Mouse (Mus musculus): Measurements from ENCODE around the gene Sox12. TPM values are rescaled to one million over a fixed set of nuclear protein-coding genes. Genes with fewer than 3 reads are reported as not detected.
"Not testable (repeated sequence)": the region's sequence is repeated elsewhere in the genome, so short reads cannot be mapped to it uniquely, and the experiment has no call there.

The Sox12 gene
- polyA plus RNA-seq, 1 experiment from 2014 or later = 17.8 TPM

GRCm38 (mm10) chr2:152372104-152372503 is 25.8 kb downstream of the Sox12 start:
- no peak for ATAC-seq (ENCODE audit: low FRiP score)
- H3K4me1 ChIP-seq (ENCODE audit: control insufficient read depth, insufficient read depth, low read length) = peaks cover 14% of the 10 kb centered on the region
- no peak overlapping the region for H3K27ac ChIP-seq (ENCODE audit: low read depth, low read length)
- H3K36me3 ChIP-seq (ENCODE audit: control insufficient read depth, insufficient read depth, low read length) = no peaks in the 10 kb centered on the region
- H3K9ac ChIP-seq (ENCODE audit: low read length) = no peak overlapping the region
- H3K4me3 ChIP-seq (ENCODE audit: low read depth, low read length) = no peak overlapping the region
- DNase-seq (ENCODE audit: low spot score, missing footprints) = no peak
- H3K9me3 ChIP-seq (ENCODE audit: control insufficient read depth, low read length) = no peaks in the 10 kb centered on the region
- H3K4me2 ChIP-seq = no peak overlapping the region
- WGBS = 91% methylated on average over 7 of the region's 7 CpGs
- H3K27me3 ChIP-seq (ENCODE audit: control insufficient read depth, insufficient read depth, low read length) = peaks cover 5% of the 10 kb centered on the region; the same call in 1 of the 2 replicates

GRCm38 (mm10) chr2:152368532-152369140 is 29.2 kb downstream of the Sox12 start:
- Histone ChIP-seq H3K27me3 (ENCODE audit: control insufficient read depth, insufficient read depth, low read length) (no peaks in the 10 kb centered on the region), H3K9ac (ENCODE audit: low read length) (no peak overlapping the region), H3K4me2 (no peak overlapping the region), H3K4me1 (ENCODE audit: control insufficient read depth, insufficient read depth, low read length) (no peaks in the 10 kb centered on the region), H3K27ac (ENCODE audit: low read depth, low read length) (no peak overlapping the region), H3K36me3 (ENCODE audit: control insufficient read depth, insufficient read depth, low read length) (no peaks in the 10 kb centered on the region), H3K4me3 (ENCODE audit: low read depth, low read length) (no peak overlapping the region), H3K9me3 (ENCODE audit: control insufficient read depth, low read length) (no peaks in the 10 kb centered on the region)
- ATAC-seq (ENCODE audit: low FRiP score) (peak; percentile 59; the same call in 1 of the 2 replicates), DNase-seq (ENCODE audit: low spot score, missing footprints) (peak; percentile 90)
- 30% methylated on average over 14 of the region's 14 CpGs for WGBS

GRCm38 (mm10) chr2:152367917-152368316 is 29.9 kb downstream of the Sox12 start:
- WGBS = 86% methylated on average over 5 of the region's 5 CpGs
- H3K4me2 ChIP-seq = no peak overlapping the region
- H3K9ac ChIP-seq (ENCODE audit: low read length) = no peak overlapping the region
- H3K4me3 ChIP-seq (ENCODE audit: low read depth, low read length) = no peak overlapping the region
- no peaks in the 10 kb centered on the region for H3K36me3 ChIP-seq (ENCODE audit: control insufficient read depth, insufficient read depth, low read length)
- DNase-seq (ENCODE audit: low spot score, missing footprints) = no peak
- no peak overlapping the region for H3K27ac ChIP-seq (ENCODE audit: low read depth, low read length)
- no peaks in the 10 kb centered on the region for H3K4me1 ChIP-seq (ENCODE audit: control insufficient read depth, insufficient read depth, low read length)
- H3K27me3 ChIP-seq (ENCODE audit: control insufficient read depth, insufficient read depth, low read length) = no peaks in the 10 kb centered on the region
- no peak for ATAC-seq (ENCODE audit: low FRiP score)
- no peaks in the 10 kb centered on the region for H3K9me3 ChIP-seq (ENCODE audit: control insufficient read depth, low read length)

- DNase-seq (ENCODE audit: low spot score, missing footprints) = peak; percentile 96
- peak; percentile 83 for ATAC-seq (ENCODE audit: low FRiP score)
- no peaks in the 10 kb centered on the region for H3K9me3 ChIP-seq (ENCODE audit: control insufficient read depth, low read length)
- H3K4me3 ChIP-seq (ENCODE audit: low read depth, low read length) = no peak overlapping the region
- no peak overlapping the region for H3K27ac ChIP-seq (ENCODE audit: low read depth, low read length)
- H3K36me3 ChIP-seq (ENCODE audit: control insufficient read depth, insufficient read depth, low read length) = no peaks in the 10 kb centered on the region
- H3K4me1 ChIP-seq (ENCODE audit: control insufficient read depth, insufficient read depth, low read length) = no peaks in the 10 kb centered on the region
- WGBS = 13% methylated on average over 17 of the region's 17 CpGs
- H3K9ac ChIP-seq (ENCODE audit: low read length) = peak overlapping the region; percentile 28; the same call in 1 of the 2 replicates
- H3K4me2 ChIP-seq = peak overlapping the region; percentile 24; the same call in 1 of the 2 replicates
- H3K27me3 ChIP-seq (ENCODE audit: control insufficient read depth, insufficient read depth, low read length) = no peaks in the 10 kb centered on the region
Measured at GRCm38 (mm10) chr2:152363245-152364147, 34.4 kb downstream of the Sox12 start.

- H3K9ac ChIP-seq (ENCODE audit: low read length) = no peak overlapping the region
- DNase-seq (ENCODE audit: low spot score, missing footprints) (no peak), ATAC-seq (ENCODE audit: low FRiP score) (no peak)
- H3K9me3 ChIP-seq (ENCODE audit: control insufficient read depth, low read length) = no peaks in the 10 kb centered on the region
- no peaks in the 10 kb centered on the region for H3K4me1 ChIP-seq (ENCODE audit: control insufficient read depth, insufficient read depth, low read length)
- no peak overlapping the region for H3K27ac ChIP-seq (ENCODE audit: low read depth, low read length)
- H3K4me2 ChIP-seq = no peak overlapping the region
- 87% methylated on average over 8 of the region's 8 CpGs for WGBS
- H3K36me3 ChIP-seq (ENCODE audit: control insufficient read depth, insufficient read depth, low read length) = no peaks in the 10 kb centered on the region
- H3K27me3 ChIP-seq (ENCODE audit: control insufficient read depth, insufficient read depth, low read length) = no peaks in the 10 kb centered on the region
- H3K4me3 ChIP-seq (ENCODE audit: low read depth, low read length) = no peak overlapping the region
Measured at GRCm38 (mm10) chr2:152361193-152361592, 36.7 kb downstream of the Sox12 start.

GRCm38 (mm10) chr2:152360271-152360775 is 37.5 kb downstream of the Sox12 start:
- 59% methylated on average over 7 of the region's 7 CpGs for WGBS
- no peaks in the 10 kb centered on the region for H3K27me3 ChIP-seq (ENCODE audit: control insufficient read depth, insufficient read depth, low read length)
- no peak for ATAC-seq (ENCODE audit: low FRiP score)

GRCm38 (mm10) chr2:152359616-152360015 is 38.2 kb downstream of the Sox12 start:
- Histone ChIP-seq H3K27ac (ENCODE audit: low read depth, low read length) (no peak overlapping the region), H3K9me3 (ENCODE audit: control insufficient read depth, low read length) (no peaks in the 10 kb centered on the region), H3K4me2 (no peak overlapping the region), H3K36me3 (ENCODE audit: control insufficient read depth, insufficient read depth, low read length) (no peaks in the 10 kb centered on the region), H3K9ac (ENCODE audit: low read length) (no peak overlapping the region), H3K4me1 (ENCODE audit: control insufficient read depth, insufficient read depth, low read length) (no peaks in the 10 kb centered on the region), H3K4me3 (ENCODE audit: low read depth, low read length) (no peak overlapping the region), H3K27me3 (ENCODE audit: control insufficient read depth, insufficient read depth, low read length) (no peaks in the 10 kb centered on the region)
- ATAC-seq (ENCODE audit: low FRiP score) = no peak
- DNase-seq (ENCODE audit: low spot score, missing footprints) = no peak
- 86% methylated on average over 5 of the region's 5 CpGs for WGBS

More at GRCm38 (mm10) chr2:152360271-152360775, 37.5 kb downstream of the Sox12 start:
- Histone ChIP-seq H3K9me3 (ENCODE audit: control insufficient read depth, low read length) (no peaks in the 10 kb centered on the region), H3K27ac (ENCODE audit: low read depth, low read length) (no peak overlapping the region), H3K9ac (ENCODE audit: low read length) (no peak overlapping the region), H3K4me2 (no peak overlapping the region), H3K4me3 (ENCODE audit: low read depth, low read length) (no peak overlapping the region), H3K36me3 (ENCODE audit: control insufficient read depth, insufficient read depth, low read length) (no peaks in the 10 kb centered on the region), H3K4me1 (ENCODE audit: control insufficient read depth, insufficient read depth, low read length) (no peaks in the 10 kb centered on the region)
- DNase-seq (ENCODE audit: low spot score, missing footprints) = no peak

- not testable (repeated sequence) for H3K4me1 ChIP-seq (ENCODE audit: control insufficient read depth, insufficient read depth, low read length); H3K9me3 ChIP-seq (ENCODE audit: control insufficient read depth, low read length); H3K27ac ChIP-seq (ENCODE audit: low read depth, low read length); H3K36me3 ChIP-seq (ENCODE audit: control insufficient read depth, insufficient read depth, low read length); H3K27me3 ChIP-seq (ENCODE audit: control insufficient read depth, insufficient read depth, low read length); H3K9ac ChIP-seq (ENCODE audit: low read length); ATAC-seq (ENCODE audit: low FRiP score); H3K4me2 ChIP-seq; DNase-seq (ENCODE audit: low spot score, missing footprints); H3K4me3 ChIP-seq (ENCODE audit: low read depth, low read length)
- WGBS = 73% methylated on average over 5 of the region's 5 CpGs
Measured at GRCm38 (mm10) chr2:152358977-152359376, 38.9 kb downstream of the Sox12 start.

GRCm38 (mm10) chr2:152357254-152357653 is 40.6 kb downstream of the Sox12 start:
- Histone ChIP-seq H3K4me1 (ENCODE audit: control insufficient read depth, insufficient read depth, low read length) (no peaks in the 10 kb centered on the region), H3K4me3 (ENCODE audit: low read depth, low read length) (no peak overlapping the region), H3K4me2 (no peak overlapping the region), H3K36me3 (ENCODE audit: control insufficient read depth, insufficient read depth, low read length) (no peaks in the 10 kb centered on the region), H3K9me3 (ENCODE audit: control insufficient read depth, low read length) (no peaks in the 10 kb centered on the region), H3K9ac (ENCODE audit: low read length) (no peak overlapping the region), H3K27me3 (ENCODE audit: control insufficient read depth, insufficient read depth, low read length) (no peaks in the 10 kb centered on the region), H3K27ac (ENCODE audit: low read depth, low read length) (no peak overlapping the region)
- 93% methylated on average over 3 of the region's 3 CpGs for WGBS
- DNase-seq (ENCODE audit: low spot score, missing footprints) (no peak), ATAC-seq (ENCODE audit: low FRiP score) (no peak)

Data from midbrain, embryonic 11.5 days (tissue).